In genomic region chr17:28293716-28294115, GRCm38 (mm10) we compare ENCODE assay signal across 18 mouse cellular contexts. TPM values are rescaled to one million over a fixed set of nuclear protein-coding genes. Genes with fewer than 3 reads are reported as not detected.
DNase-seq lines count a peak whose midpoint lies in the region; ATAC-seq and TF ChIP-seq lines count a peak whose summit lies in the region.
"Had no signal": no experiment of that assay in that cellular context is flagged by ENCODE, and none has a peak within 500 bp of the region (broad histone marks: within the 10 kb centered on the region; RNA-seq: fewer than 3 reads in every experiment).

No protein-coding gene starts in this region.

- TF ChIP-seq CTCF in left cerebral cortex, adult 2 months (IDR thresholded peaks at IDR 0.05), result no peak

- intact Hi-C loops in left cerebral cortex, adult 2 months (cut with DNase I), result no loop called here
- intact Hi-C loops in left cerebral cortex, postnatal 14 days (cut with DNase I), result no loop called here

- H3K4me2 ChIP-seq in embryonic facial prominence, embryonic 15.5 days (replicated peaks), result no peak overlapping the region
- H3K4me2 ChIP-seq in limb, embryonic 15.5 days, result no peak overlapping the region
- H3K4me2 ChIP-seq: heart, embryonic 11.5 days had no signal

- no peak overlapping the region for H3K9ac ChIP-seq in embryonic facial prominence, embryonic 15.5 days
- H3K9ac ChIP-seq in limb, embryonic 15.5 days, result no peak overlapping the region

- ATAC-seq in embryonic facial prominence, embryonic 15.5 days (ENCODE audit: insufficient number of reproducible peaks, low FRiP score, low TSS enrichment, low read depth), result peak; percentile 37; the same call in 1 of the 2 replicates
- ATAC-seq in limb, embryonic 15.5 days (ENCODE audit: insufficient number of reproducible peaks, low FRiP score, low TSS enrichment, low read depth), result no peak
- ATAC-seq: midbrain, embryonic 16.5 days had no signal

- DNase-seq in adrenal gland, postnatal 14 days, result peak; percentile 52
- DNase-seq in adrenal gland, postnatal 36 days, result no peak
- no peak for DNase-seq in left cerebral cortex, adult 2 months (ENCODE audit: extremely low spot score in 1 of 2, low spot score in 2 of 2)
- DNase-seq in left cerebral cortex, postnatal 14 days (ENCODE audit: low spot score in 2 of 2), result no peak
- DNase-seq in cerebellum, adult 11-12 months, result no peak
- DNase-seq in layer of hippocampus, postnatal 36 days, result no peak
- DNase-seq: adrenal gland, postnatal 10 days; cerebellum, postnatal 10 days; kidney, adult 18-20 months; kidney, postnatal 14 days; left cerebral cortex, postnatal 4 days; lung, adult 18-20 months; right cerebral cortex, postnatal 4 days; thymus, adult 2 months had no signal

- no peaks in the 10 kb centered on the region for H3K9me3 ChIP-seq in embryonic facial prominence, embryonic 15.5 days (replicated peaks)
- no peaks in the 10 kb centered on the region for H3K9me3 ChIP-seq in limb, embryonic 15.5 days

- WGBS in embryonic facial prominence, embryonic 15.5 days, result 45% methylated on average over 4 of the region's 4 CpGs
- WGBS in limb, embryonic 15.5 days, result 30% methylated on average over 4 of the region's 4 CpGs

- H3K27ac ChIP-seq in left cerebral cortex, adult 2 months, result peak overlapping the region; percentile 53; the same call in 1 of the 2 replicates
- peak overlapping the region; percentile 28; the same call in 1 of the 2 replicates for H3K27ac ChIP-seq in embryonic facial prominence, embryonic 15.5 days (replicated peaks)
- H3K27ac ChIP-seq in limb, embryonic 15.5 days, result peak overlapping the region; percentile 52

- H3K36me3 ChIP-seq in embryonic facial prominence, embryonic 15.5 days, result peaks cover 24% of the 10 kb centered on the region
- H3K36me3 ChIP-seq in limb, embryonic 15.5 days, result peaks cover 34% of the 10 kb centered on the region

- no peaks in the 10 kb centered on the region for H3K27me3 ChIP-seq in embryonic facial prominence, embryonic 15.5 days
- no peaks in the 10 kb centered on the region for H3K27me3 ChIP-seq in limb, embryonic 15.5 days

- peaks cover 17% of the 10 kb centered on the region; the same call in 1 of the 2 replicates for H3K4me1 ChIP-seq in embryonic facial prominence, embryonic 15.5 days
- peaks cover 19% of the 10 kb centered on the region for H3K4me1 ChIP-seq in limb, embryonic 15.5 days

- H3K4me3 ChIP-seq in left cerebral cortex, adult 2 months, result no peak overlapping the region
- no peak overlapping the region for H3K4me3 ChIP-seq in embryonic facial prominence, embryonic 15.5 days (replicated peaks)
- no peak overlapping the region for H3K4me3 ChIP-seq in limb, embryonic 15.5 days

RNA-seq across cellular contexts. Expression of gene Fance, which starts 19.6 kb away (rescaled TPM):
- total RNA-seq in adrenal gland, postnatal 14 days (2021), result 20.5 and 29.6 TPM in 2 replicates
- total RNA-seq in adrenal gland, postnatal 36 days (2021), result 10 to 100 TPM; 23.5 to 23.7 TPM
- 10 to 100 TPM; 21.5 to 26.1 TPM for total RNA-seq in left cerebral cortex, adult 2 months (2021)
- total RNA-seq in left cerebral cortex, postnatal 14 days (2021), result 10 to 100 TPM; 28.3 to 29.6 TPM
- 37.6 and 38.5 TPM in 2 replicates for polyA plus RNA-seq in embryonic facial prominence, embryonic 15.5 days (2015; fragmentation: Nextera tagmentation; extraction: Ambion mirVana)
- polyA plus RNA-seq in limb, embryonic 15.5 days (2015; fragmentation: Nextera tagmentation; extraction: Ambion mirVana), result 30.6 and 33.9 TPM in 2 replicates
- 10 to 100 TPM; 25.2 to 27.9 TPM for total RNA-seq in layer of hippocampus, postnatal 36 days (2021)

RNA-seq across cellular contexts. Expression of gene Rpl10a, which starts 34.6 kb away (rescaled TPM):
- 814 and 958 TPM in 2 replicates for total RNA-seq in adrenal gland, postnatal 14 days (2021)
- 100 to 1,000 TPM; 847 to 904 TPM for total RNA-seq in adrenal gland, postnatal 36 days (2021)
- 100 to 1,000 TPM; 302 to 309 TPM for total RNA-seq in left cerebral cortex, adult 2 months (2021)
- 100 to 1,000 TPM; 365 to 369 TPM for total RNA-seq in left cerebral cortex, postnatal 14 days (2021)
- 620 and 681 TPM in 2 replicates for polyA plus RNA-seq in embryonic facial prominence, embryonic 15.5 days (2015; fragmentation: Nextera tagmentation; extraction: Ambion mirVana)
- 509 and 665 TPM in 2 replicates for polyA plus RNA-seq in limb, embryonic 15.5 days (2015; fragmentation: Nextera tagmentation; extraction: Ambion mirVana)
- 100 to 1,000 TPM; 342 TPM for total RNA-seq in layer of hippocampus, postnatal 36 days (2021)

RNA-seq across cellular contexts. Expression of gene Tead3, which starts 56.9 kb away (rescaled TPM):
- total RNA-seq in adrenal gland, postnatal 14 days (2021), result 10.6 and 11.4 TPM in 2 replicates
- total RNA-seq in adrenal gland, postnatal 36 days (2021), result 10 to 100 TPM; 10.0 to 10.1 TPM
- total RNA-seq in left cerebral cortex, adult 2 months (2021), result 1 to 10 TPM; 2.9 to 3.0 TPM
- total RNA-seq in left cerebral cortex, postnatal 14 days (2021), result 1 to 10 TPM; 2.4 to 3.3 TPM
- 17.9 and 18.8 TPM in 2 replicates for polyA plus RNA-seq in embryonic facial prominence, embryonic 15.5 days (2015; fragmentation: Nextera tagmentation; extraction: Ambion mirVana)
- 15.5 and 16.2 TPM in 2 replicates for polyA plus RNA-seq in limb, embryonic 15.5 days (2015; fragmentation: Nextera tagmentation; extraction: Ambion mirVana)
- total RNA-seq in layer of hippocampus, postnatal 36 days (2021), result 1 to 10 TPM; 1.7 to 3.7 TPM
